Mouse (Mus musculus) cortical plate, adult 2 months (tissue): Measurements from ENCODE around the gene Pik3r1.

Source experiments
- CTCF ChIP-seq: fragments of 200-500 bp; IDR thresholded peaks from 2 replicates; pipeline ENCODE4 v1.5.1; 2011; ENCODE audit warnings: mild to moderate bottlenecking, control low read depth, low read length; ENCODE audit not compliant: insufficient read depth; ENCODE audit errors: extremely low read depth
- POLR2A ChIP-seq: fragments of 200-500 bp; IDR thresholded peaks from 2 replicates; pipeline ENCODE4 v1.6.1; 2011; ENCODE audit warnings: mild to moderate bottlenecking, low read length, control low read depth; ENCODE audit not compliant: insufficient read depth; ENCODE audit errors: extremely low read depth

GRCm38 (mm10) chr13:101680083-101680482, 87.9 kb downstream of the Pik3r1 start:
- no peak for TF ChIP-seq CTCF
- TF ChIP-seq POLR2A: no peak
